Mouse (Mus musculus) lung, postnatal 0 days (tissue): ENCODE data around the gene Sap30l. TPM values are rescaled to one million over a fixed set of nuclear protein-coding genes. Genes with fewer than 3 reads are reported as not detected.
A peak's percentile ranks its signal among the peaks of the same experiment; 100 is the strongest.
"Not testable (repeated sequence)": the region's sequence is repeated elsewhere in the genome, so short reads cannot be mapped to it uniquely, and the experiment has no call there.

ENCODE experiments used
- ATAC-seq: fragments of 200-750 bp; cut with Nextera tagmentation; 2 replicates; pipeline ENCODE4 v1.8.0; 2017; ENCODE audit warnings: moderate library complexity
- DNase-seq: peaks from one replicate; pipeline ENCODE4 v3.0.0-alpha.2; 2016; ENCODE audit warnings: low spot score
- H3K27ac ChIP-seq: fragments of 300-500 bp; sonication (generic); 2 replicates; pipeline ENCODE4 v1.5.1; 2014; ENCODE audit warnings: antibody characterized with exemption, mild to moderate bottlenecking, low read length, mixed read lengths
- H3K27me3 ChIP-seq: fragments of 300-500 bp; sonication (generic); replicated peaks from 2 replicates; pipeline ENCODE4 v1.6.1; 2014; ENCODE audit warnings: low read length, mixed read lengths; ENCODE audit not compliant: insufficient read depth
- H3K36me3 ChIP-seq: fragments of 300-500 bp; sonication (generic); 2 replicates; pipeline ENCODE4 v1.6.1; 2014; ENCODE audit warnings: low read length, mixed read lengths; ENCODE audit not compliant: insufficient read depth
- H3K4me1 ChIP-seq: fragments of 300-500 bp; sonication (generic); 2 replicates; pipeline ENCODE4 v1.6.1; 2014; ENCODE audit warnings: antibody characterized with exemption, low read depth, low read length, mixed read lengths; ENCODE audit not compliant: insufficient read depth
- H3K4me2 ChIP-seq: fragments of 300-500 bp; sonication (generic); replicated peaks from 2 replicates; pipeline ENCODE4 v1.6.1; 2014; ENCODE audit warnings: low read depth, mild to moderate bottlenecking, low read length, moderate library complexity, mixed read lengths
- H3K4me3 ChIP-seq: fragments of 300-500 bp; sonication (generic); 2 replicates; pipeline ENCODE4 v1.5.1; 2014; ENCODE audit warnings: low read depth, low read length
- H3K9ac ChIP-seq: fragments of 300-500 bp; sonication (generic); replicated peaks from 2 replicates; pipeline ENCODE4 v1.6.1; 2014; ENCODE audit warnings: low read depth, mild to moderate bottlenecking
- H3K9me3 ChIP-seq: fragments of 300-500 bp; sonication (generic); 2 replicates; pipeline ENCODE4 v1.6.1; 2016; ENCODE audit warnings: low read length, mixed read lengths
- CTCF ChIP-seq: IDR thresholded peaks from 2 replicates; pipeline ENCODE4 v1.5.1; 2016; ENCODE audit warnings: antibody characterized with exemption, mild to moderate bottlenecking
- EP300 ChIP-seq: IDR thresholded peaks from 2 replicates; pipeline ENCODE4 v1.6.1; 2016; ENCODE audit warnings: antibody characterized with exemption, mild to moderate bottlenecking, control low read depth
- WGBS: fragments of 180-500 bp; shearing (Covaris S2); extraction: QIAGEN DNeasy Blood & Tissue Kit; methylation state at CpG from one replicate; pipeline ENCODE4 v1.1.7; 2014; 5-methylcytosine and 5-hydroxymethylcytosine counted together
- polyA plus RNA-seq: library from polyadenylated mRNA; unstranded; fragments of >200 nt; fragmentation: Nextera tagmentation; extraction: Ambion mirVana; gene quantifications from 2 replicates; pipeline ENCODE4 v1.2.1, GENCODE M21; 2015

The Sap30l gene
- polyA plus RNA-seq, 1 experiment from 2014 or later, result 16.7 TPM

DNA sequence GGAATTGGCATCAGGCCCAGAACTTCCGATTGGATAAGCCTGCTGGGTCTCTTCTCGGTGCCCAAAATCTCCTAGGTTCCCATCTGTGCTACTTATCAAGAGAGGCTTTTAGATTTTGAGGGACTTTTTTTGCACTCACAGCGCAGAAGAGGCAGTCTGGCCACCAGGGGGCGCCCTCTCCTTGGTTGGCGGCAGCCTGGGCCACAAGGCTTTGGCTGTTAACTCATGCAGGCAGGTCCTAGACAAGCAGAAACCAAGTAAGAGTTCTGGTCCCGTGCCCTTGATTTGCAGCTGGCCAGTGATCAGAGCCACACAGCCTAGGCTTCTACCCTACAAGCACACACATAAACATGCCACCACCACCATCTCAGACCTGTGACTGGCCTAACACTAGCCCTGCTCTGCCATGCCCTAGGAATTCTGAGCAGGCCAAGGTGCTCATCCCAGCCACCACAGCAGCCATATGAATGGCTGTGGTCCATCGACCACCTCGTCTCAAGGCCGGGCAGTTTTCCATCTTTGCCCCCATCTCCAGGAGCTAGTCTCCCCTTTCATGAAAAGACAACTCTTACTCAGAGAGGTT, 18.7 kb downstream of the Sap30l start:
- no peak overlapping the region for H3K4me2 ChIP-seq

DNA sequence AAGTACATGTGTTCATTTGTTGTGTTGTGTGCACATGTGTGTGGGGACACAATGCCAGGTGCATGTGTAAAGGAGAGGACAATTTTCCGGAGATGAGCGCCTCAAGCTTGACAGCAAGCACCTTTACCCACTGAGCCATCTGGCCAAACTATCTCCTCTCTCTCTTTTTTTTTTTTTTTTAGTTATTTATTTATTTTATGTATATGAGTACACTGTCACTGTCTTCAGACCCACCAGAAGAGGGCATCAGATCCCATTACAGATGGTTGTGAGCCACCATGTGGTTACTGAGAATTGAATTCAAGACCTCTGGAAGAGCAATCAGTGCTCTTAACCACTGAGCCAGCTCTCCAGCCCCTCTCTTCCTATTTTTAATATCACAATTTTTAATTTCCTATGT, 21.7 kb downstream of the Sap30l start:
- not testable (repeated sequence) for DNase-seq, H3K4me3 ChIP-seq, H3K9ac ChIP-seq, H3K27ac ChIP-seq, ATAC-seq, H3K4me2 ChIP-seq, H3K9me3 ChIP-seq, H3K4me1 ChIP-seq, H3K36me3 ChIP-seq
- 97% methylated on average over 2 of the region's 2 CpGs for WGBS
- peaks cover 26% of the 10 kb centered on the region for H3K27me3 ChIP-seq
- TF ChIP-seq CTCF, result peak; percentile 6; the same call in 1 of the 2 replicates

More for the DNA sequence above, 18.7 kb downstream of the Sap30l start:
- Histone ChIP-seq H3K4me1 (no peaks in the 10 kb centered on the region), H3K36me3 (no peaks in the 10 kb centered on the region), H3K27me3 (peaks cover 8% of the 10 kb centered on the region), H3K9ac (no peak overlapping the region), H3K27ac (no peak overlapping the region), H3K4me3 (no peak overlapping the region), H3K9me3 (no peaks in the 10 kb centered on the region)
- ATAC-seq (peak; percentile 57), DNase-seq (peak; percentile 79)
- TF ChIP-seq EP300, result no peak
- peak; percentile 92 for TF ChIP-seq CTCF
- WGBS, result 27% methylated on average over 9 of the region's 9 CpGs

DNA sequence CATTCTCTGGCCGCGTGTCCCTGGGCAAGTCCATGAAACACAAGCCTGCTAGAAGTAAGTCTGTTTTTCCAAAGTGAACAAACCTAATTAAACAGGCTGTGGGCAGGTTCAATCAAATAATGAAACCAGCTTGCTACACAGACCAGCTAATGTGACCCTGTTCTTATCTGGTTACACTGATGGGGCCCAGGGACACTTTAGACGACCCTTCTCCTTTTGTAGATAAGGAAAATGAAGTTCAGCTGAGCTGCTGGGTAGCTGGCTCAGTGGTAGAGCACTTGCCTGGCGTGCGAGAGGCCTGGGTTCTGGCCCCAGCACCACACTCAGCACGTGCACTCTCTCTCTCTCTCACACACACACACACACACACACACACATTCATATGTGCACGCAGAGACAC, 22.3 kb downstream of the Sap30l start:
- DNase-seq (no peak), ATAC-seq (no peak)
- WGBS, result 68% methylated on average over 7 of the region's 7 CpGs
- Histone ChIP-seq H3K27ac (no peak overlapping the region), H3K4me3 (no peak overlapping the region), H3K9me3 (no peaks in the 10 kb centered on the region), H3K36me3 (no peaks in the 10 kb centered on the region), H3K4me1 (peaks cover 7% of the 10 kb centered on the region; the same call in 1 of the 2 replicates), H3K4me2 (no peak overlapping the region), H3K27me3 (peaks cover 31% of the 10 kb centered on the region), H3K9ac (no peak overlapping the region)
- no peak for TF ChIP-seq CTCF
- no peak for TF ChIP-seq EP300

DNA sequence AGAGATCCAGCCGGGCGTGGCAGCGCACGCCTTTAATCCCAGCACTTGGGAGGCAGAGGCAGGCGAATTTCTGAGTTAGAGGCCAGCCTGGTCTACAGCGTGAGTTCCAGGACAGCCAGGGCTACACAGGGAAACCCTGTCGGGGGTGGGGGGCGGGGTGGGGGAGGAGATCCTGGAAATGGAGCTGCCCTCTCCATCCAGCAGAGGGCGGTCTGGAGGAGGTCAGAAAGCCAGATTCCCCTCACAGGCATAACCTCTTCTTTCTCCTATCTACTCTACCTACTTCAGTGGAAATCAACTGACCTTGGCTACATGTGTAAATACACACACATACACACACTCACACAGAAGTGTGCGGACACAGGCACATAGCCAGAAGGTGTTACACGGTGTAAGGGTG, 23.8 kb downstream of the Sap30l start:
- H3K4me3 ChIP-seq, H3K36me3 ChIP-seq, H3K4me1 ChIP-seq, H3K27ac ChIP-seq, H3K4me2 ChIP-seq, DNase-seq, H3K9me3 ChIP-seq, H3K9ac ChIP-seq, ATAC-seq: not testable (repeated sequence)
- TF ChIP-seq CTCF, result peak; percentile 30
- 50% methylated on average over 11 of the region's 11 CpGs for WGBS
- H3K27me3 ChIP-seq, result peaks cover 46% of the 10 kb centered on the region

DNA sequence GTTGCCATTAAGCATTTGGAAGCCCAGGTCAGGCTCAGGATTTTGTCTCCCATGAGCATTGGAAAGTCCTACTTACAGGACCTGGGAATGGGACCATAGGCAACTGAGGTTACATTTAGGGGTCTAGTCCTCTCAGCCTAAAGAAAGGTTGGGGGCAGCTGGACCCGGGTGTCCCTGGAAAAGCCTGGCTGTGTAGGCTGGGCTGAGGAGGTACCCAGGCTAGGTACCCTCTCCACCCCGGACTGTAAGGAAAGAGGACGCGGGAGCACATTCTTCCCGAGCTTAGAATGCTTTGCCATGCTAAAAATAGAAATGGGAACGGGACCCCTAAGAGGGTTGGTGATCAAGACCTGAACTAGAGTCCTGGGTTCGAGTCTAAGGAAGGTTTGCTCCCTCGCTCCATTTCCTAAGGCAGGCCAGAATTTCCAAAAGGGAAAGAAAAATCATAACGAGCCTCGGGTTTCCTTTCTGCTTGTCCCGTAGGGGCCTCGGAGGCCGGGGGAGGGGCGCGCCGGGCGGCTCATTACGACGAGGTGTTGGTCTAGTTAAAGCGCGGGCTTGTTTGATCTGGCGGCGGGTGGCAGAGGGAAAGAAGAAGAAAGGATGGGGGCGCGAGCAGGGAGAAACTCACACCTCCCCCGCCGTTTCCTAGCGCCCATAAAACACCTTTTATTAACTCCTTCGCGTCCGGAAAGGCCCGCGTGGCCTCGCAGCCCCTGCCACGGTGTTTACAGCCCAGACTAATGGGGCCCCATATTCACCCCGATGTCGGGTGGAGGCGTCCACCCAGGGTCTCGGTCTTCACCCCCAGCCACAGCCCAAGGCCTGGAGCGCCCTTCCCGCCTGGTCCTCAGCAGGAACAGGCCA, 25.8 kb downstream of the Sap30l start:
- Histone ChIP-seq H3K27me3 (peaks cover 64% of the 10 kb centered on the region), H3K4me2 (peak overlapping the region; percentile 52), H3K4me3 (peak overlapping the region; percentile 33), H3K4me1 (peaks cover 7% of the 10 kb centered on the region; the same call in 1 of the 2 replicates), H3K9me3 (no peaks in the 10 kb centered on the region), H3K9ac (no peak overlapping the region), H3K36me3 (no peaks in the 10 kb centered on the region), H3K27ac (no peak overlapping the region)
- ATAC-seq (no peak), DNase-seq (no peak)
- TF ChIP-seq EP300, result no peak
- TF ChIP-seq CTCF, result no peak
- WGBS, result under 1% methylated on average over 41 of the region's 41 CpGs

GRCm38 (mm10) chr11:57827915-57828545, 26.6 kb downstream of the Sap30l start:
- Histone ChIP-seq H3K27me3 (peaks cover 72% of the 10 kb centered on the region), H3K36me3 (no peaks in the 10 kb centered on the region), H3K9me3 (no peaks in the 10 kb centered on the region), H3K4me1 (peaks cover 7% of the 10 kb centered on the region; the same call in 1 of the 2 replicates), H3K4me2 (peak overlapping the region; percentile 52), H3K9ac (no peak overlapping the region), H3K4me3 (peak overlapping the region; percentile 33), H3K27ac (no peak overlapping the region)
- DNase-seq (no peak), ATAC-seq (no peak)
- WGBS, result 2% methylated on average over 33 of the region's 33 CpGs
- TF ChIP-seq CTCF (no peak), EP300 (no peak)
